Mouse (Mus musculus): ENCODE measurements around the gene Cacna1g. TPM values are rescaled to one million over a fixed set of nuclear protein-coding genes. Genes with fewer than 3 reads are reported as not detected.

Gene Cacna1g
- polyA plus RNA-seq, 1 experiment from 2014 or later, result 79.1 TPM

DNA sequence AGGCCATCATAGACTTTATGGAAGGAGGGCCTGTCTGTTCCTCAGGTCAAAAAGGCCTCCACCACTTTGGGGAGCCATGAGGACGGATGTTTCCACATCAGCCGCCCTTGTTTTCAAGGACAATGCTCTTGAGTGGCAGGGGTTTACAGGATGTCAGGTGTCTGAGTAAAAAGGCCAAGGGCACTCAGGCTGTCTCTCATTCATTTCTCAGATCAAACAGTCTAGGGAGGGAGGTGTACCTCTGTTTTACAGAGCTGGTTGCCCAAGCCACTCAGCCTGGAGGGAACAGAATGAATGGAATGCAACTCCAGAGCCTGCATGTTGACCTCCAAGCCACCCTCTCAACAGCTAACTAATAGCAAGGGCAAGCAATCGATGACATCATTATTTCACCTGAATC lies 21.4 kb upstream of the Cacna1g start:
- no peak for ATAC-seq
- no peak for DNase-seq (ENCODE audit: low read depth, low spot score)
- H3K27me3 ChIP-seq, result no peaks in the 10 kb centered on the region

DNA sequence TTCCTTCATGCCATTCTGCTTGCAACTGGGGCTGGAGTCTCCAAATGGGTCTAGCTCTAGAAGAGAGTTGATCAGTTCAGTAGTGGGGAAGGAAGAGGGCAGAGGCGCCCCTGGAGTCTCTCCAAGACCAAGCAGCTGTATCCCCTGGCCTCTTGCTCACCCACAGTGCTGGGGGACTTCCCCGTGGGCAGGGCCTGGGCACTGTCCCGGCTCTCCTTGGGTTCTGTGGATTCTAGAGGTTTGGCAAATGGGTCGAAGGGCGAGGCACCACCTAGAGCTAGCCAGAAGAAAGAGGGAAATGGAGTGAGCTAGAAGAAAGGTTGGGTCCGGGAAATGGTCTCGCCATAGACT lies 17.7 kb upstream of the Cacna1g start:
- H3K27me3 ChIP-seq, result no peaks in the 10 kb centered on the region
- ChIA-PET POLR2A (no interaction called here), CTCF (interaction anchor here (1.4 kb wide), 1 partner anchor 9 kb away, joined by 3 read pairs; no protein-coding TSS in a partner anchor)
- in situ Hi-C loops (cut with MboI; ENCODE audit: low pct_unique_long_range_greater_than_20kb), result no loop called here
- DNase-seq (ENCODE audit: low read depth, low spot score) (no peak), ATAC-seq (no peak)
- no peak for TF ChIP-seq CTCF (IDR thresholded peaks at IDR 0.05)

More for the DNA sequence above, 21.4 kb upstream of the Cacna1g start:
- TF ChIP-seq CTCF (IDR thresholded peaks at IDR 0.05), result no peak
- ChIA-PET POLR2A (interaction anchor here (0.5 to 1.6 kb wide), 2 partner anchors 32 to 151 kb away, joined by 3 read pairs; no protein-coding TSS in a partner anchor), CTCF (interaction anchor here (1.1 kb wide), 1 partner anchor 145 kb away, joined by 3 read pairs; no protein-coding TSS in a partner anchor)
- in situ Hi-C loops (cut with MboI; ENCODE audit: low pct_unique_long_range_greater_than_20kb), result no loop called here

DNA sequence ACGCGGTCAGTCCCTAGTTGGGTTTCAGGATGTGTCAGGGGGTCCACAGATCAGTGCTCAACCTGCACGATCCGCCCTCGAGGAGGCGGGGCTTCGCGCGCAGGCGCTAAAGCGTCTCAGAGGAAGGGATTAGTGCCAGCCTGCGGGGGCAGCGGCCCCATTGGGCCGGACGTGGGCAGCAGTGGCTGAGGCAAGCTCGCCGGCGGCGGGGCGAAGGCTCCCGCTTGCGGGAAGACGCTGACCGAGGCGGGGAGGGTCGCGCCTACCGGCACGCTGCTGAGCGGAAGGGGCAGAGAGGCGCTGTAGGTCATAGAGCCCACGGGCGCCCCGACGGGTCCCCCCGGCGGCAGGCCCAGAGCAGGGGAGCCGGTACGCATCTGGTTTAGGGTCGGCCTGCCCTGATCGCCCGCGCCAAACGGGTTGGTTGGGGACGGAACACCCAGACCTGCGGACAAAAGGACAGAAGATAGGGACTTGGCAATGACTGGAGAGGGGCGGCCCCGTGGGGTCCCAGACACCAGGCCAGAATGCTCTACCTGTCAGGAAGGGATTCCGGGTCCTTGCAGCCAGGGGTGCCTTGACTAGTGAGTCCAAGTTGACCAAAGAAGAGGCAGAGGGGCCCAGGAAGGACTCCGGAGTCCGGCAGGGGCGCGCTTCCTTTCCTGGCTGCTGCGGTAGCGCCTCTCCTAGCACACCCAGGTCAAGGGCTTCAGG lies 17.2 kb upstream of the Cacna1g start:
- H3K27me3 ChIP-seq, result no peaks in the 10 kb centered on the region
- ChIA-PET CTCF (interaction anchor here (1.4 kb wide), 1 partner anchor 9 kb away, joined by 3 read pairs; no protein-coding TSS in a partner anchor), POLR2A (interaction anchor here (1.2 kb wide), 1 partner anchor 9 kb away, joined by 4 read pairs; no protein-coding TSS in a partner anchor)
- TF ChIP-seq CTCF (IDR thresholded peaks at IDR 0.05), result no peak
- ATAC-seq, result no peak
- in situ Hi-C loops (cut with MboI; ENCODE audit: low pct_unique_long_range_greater_than_20kb), result no loop called here
- DNase-seq (ENCODE audit: low read depth, low spot score), result no peak

DNA sequence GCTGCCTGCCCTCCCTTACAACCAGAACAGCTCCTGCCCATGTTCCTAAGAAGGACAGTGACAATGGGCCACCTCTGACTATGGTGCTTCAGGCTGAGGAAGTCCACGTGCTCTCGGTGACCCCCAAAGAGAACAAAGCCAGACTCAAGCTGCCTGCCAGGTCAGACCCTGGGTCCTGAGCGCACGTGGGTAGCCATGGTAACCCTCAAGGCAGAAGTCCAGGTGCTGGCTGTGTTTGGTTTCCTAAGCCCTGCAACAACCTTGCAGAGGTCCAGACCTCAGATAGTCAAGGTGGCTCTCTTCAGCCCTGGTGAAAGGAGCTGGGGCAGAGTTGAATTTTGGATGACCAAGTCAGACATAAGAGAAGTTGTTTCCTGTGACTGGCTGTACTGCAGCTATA lies 15.7 kb upstream of the Cacna1g start:
- DNase-seq (ENCODE audit: low read depth, low spot score), result no peak
- ChIA-PET POLR2A (interaction anchor here (1.2 kb wide), 1 partner anchor 11 kb away, joined by 4 read pairs; no protein-coding TSS in a partner anchor), CTCF (interaction anchor here (1.0 to 5.3 kb wide), 5 partner anchors 53 to 159 kb away, joined by 3 to 56 read pairs (median 3); partner anchors contain the start of gene Ankrd40)
- no peaks in the 10 kb centered on the region for H3K27me3 ChIP-seq
- in situ Hi-C loops (cut with MboI; ENCODE audit: low pct_unique_long_range_greater_than_20kb), result loop anchor here (5.0 kb wide), 2 partner anchors 152 to 362 kb away; no protein-coding TSS in a partner anchor
- ATAC-seq, result no peak
- TF ChIP-seq CTCF (IDR thresholded peaks at IDR 0.05), result no peak

DNA sequence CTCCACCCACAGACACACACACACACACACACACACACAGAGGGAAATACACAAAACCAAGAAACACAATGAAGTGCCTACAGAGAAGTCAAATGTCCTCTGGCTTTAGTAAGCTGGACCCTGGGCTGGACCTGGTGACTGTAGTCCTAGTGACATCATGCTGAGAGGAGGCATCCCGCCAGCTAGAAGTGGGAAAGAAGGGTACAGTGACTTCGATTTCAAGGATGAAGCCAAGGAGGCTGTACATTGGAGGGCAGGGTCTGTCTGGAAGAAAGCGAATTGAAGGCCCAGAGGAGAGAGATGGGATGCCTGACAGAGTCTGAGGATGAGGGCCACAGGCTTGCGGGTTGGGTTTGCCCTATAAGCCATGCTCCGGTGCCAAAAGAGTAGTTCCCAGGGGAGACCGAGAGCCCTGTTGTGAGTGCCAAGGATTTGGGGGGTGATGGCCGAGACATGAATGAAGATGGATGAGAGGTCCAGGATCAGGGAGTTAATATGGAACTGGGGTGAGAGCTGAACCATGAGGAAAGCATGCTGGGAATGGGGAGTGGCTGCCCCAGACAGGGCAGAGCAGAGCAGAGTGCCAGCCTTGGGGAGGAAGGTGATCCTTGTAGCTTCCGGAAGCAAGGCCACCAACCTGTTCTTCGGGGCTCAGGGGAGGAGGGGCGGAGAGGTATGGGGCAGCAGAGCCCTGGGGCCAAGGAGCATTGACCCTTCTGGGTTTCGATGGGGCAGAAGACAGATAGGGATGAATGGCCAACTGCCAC lies 15.0 kb upstream of the Cacna1g start:
- no peak for TF ChIP-seq CTCF (IDR thresholded peaks at IDR 0.05)
- ChIA-PET POLR2A (no interaction called here), CTCF (interaction anchor here (0.9 to 5.3 kb wide), 7 partner anchors 54 to 158 kb away, joined by 3 to 56 read pairs (median 3); partner anchors contain the start of genes Ankrd40 and Rsad1)
- ATAC-seq (peak; percentile 54), DNase-seq (ENCODE audit: low read depth, low spot score) (no peak)
- no peaks in the 10 kb centered on the region for H3K27me3 ChIP-seq
- in situ Hi-C loops (cut with MboI; ENCODE audit: low pct_unique_long_range_greater_than_20kb), result loop anchor here (5.0 kb wide), 2 partner anchors 152 to 362 kb away; no protein-coding TSS in a partner anchor

DNA sequence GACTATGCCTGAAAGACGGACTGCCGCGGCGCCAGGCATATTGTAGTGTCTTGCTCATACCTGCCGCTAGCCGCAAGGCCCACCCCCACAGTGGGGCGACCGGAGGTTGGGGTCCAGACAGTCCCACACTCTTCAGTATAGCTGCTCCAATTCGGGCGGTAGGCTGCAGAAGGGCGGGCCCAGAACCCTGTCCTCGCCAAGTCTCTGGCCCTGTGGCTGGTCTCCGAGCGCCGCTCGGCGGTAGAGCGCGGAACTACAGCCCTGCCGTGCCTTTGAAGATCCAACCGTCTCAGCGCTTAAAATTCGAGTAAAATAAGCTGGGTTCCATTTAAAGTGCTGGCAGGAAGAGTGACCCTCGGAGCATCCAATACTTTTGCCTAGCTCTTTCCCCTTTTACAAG lies 12.0 kb upstream of the Cacna1g start, which contains the start of gene Spata20:
TSS of gene Spata20 (minus strand) at position 179 of the 400 bp plus-strand sequence.
- DNase-seq (ENCODE audit: low read depth, low spot score) (no peak), ATAC-seq (no peak)
- ChIA-PET POLR2A (interaction anchor here (0.8 to 1.4 kb wide), 2 partner anchors 138 to 156 kb away, joined by 3 read pairs; no protein-coding TSS in a partner anchor), CTCF (interaction anchor here (0.6 to 5.3 kb wide), 35 partner anchors 9 to 355 kb away, joined by 3 to 56 read pairs (median 4); partner anchors contain the start of genes Ankrd40, Cacna1g and Epn3)
- TF ChIP-seq CTCF (IDR thresholded peaks at IDR 0.05), result peak; percentile 99
- no peaks in the 10 kb centered on the region for H3K27me3 ChIP-seq
- in situ Hi-C loops (cut with MboI; ENCODE audit: low pct_unique_long_range_greater_than_20kb), result loop anchor here (5.0 kb wide), 2 partner anchors 149 to 359 kb away; no protein-coding TSS in a partner anchor

DNA sequence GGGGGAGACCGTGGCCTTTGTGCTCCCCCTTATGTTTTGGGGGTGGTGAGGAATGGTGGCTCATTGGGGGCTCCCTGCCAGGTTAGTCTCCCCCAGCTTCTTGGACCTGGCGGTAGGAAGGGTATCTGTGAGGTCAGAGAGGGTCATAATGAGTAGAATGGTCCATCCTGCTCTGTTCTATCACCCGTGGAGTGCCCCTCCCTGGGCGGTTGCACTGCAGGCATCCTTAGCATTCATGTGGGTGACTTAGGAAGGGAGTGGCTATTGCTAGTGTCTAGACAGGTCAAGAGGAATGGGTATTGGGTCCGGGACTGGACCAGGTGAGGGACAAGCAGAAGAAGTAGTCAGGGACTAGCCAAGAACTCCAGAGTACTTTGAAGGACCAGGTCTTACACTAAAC lies 11.2 kb upstream of the Cacna1g start:
- in situ Hi-C loops (cut with MboI; ENCODE audit: low pct_unique_long_range_greater_than_20kb), result loop anchor here (5.0 kb wide), 2 partner anchors 148 to 358 kb away; no protein-coding TSS in a partner anchor
- H3K27me3 ChIP-seq, result no peaks in the 10 kb centered on the region
- no peak for TF ChIP-seq CTCF (IDR thresholded peaks at IDR 0.05)
- ChIA-PET CTCF (interaction anchor here (1.4 to 5.3 kb wide), 11 partner anchors 11 to 249 kb away, joined by 4 to 56 read pairs (median 11); partner anchors contain the start of genes Ankrd40 and Cacna1g), POLR2A (interaction anchor here (0.7 to 0.8 kb wide), 2 partner anchors 10 to 137 kb away, joined by 3 read pairs; no protein-coding TSS in a partner anchor)
- DNase-seq (ENCODE audit: low read depth, low spot score) (no peak), ATAC-seq (no peak)

DNA sequence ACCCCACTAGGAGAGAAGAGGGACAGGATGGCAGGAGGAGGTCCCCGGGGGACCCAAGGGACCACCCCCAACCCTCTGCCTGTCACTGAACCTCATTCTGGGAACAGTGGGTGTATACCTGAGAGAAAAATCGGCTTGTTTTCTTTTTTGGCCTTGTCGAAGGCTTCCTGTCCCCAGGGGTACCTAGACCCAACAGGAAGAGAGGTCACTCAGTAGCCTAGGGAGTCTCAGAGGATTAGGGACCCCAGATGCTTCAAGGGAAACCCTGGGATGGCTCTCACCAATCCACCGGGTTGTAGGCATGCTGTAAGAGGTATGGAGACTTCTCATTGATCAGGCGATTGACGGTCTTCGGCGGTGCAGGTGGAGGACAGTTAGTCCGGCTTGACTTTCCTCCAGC lies 10.6 kb upstream of the Cacna1g start:
- DNase-seq (ENCODE audit: low read depth, low spot score), result no peak
- TF ChIP-seq CTCF (IDR thresholded peaks at IDR 0.05), result no peak
- in situ Hi-C loops (cut with MboI; ENCODE audit: low pct_unique_long_range_greater_than_20kb), result loop anchor here (5.0 kb wide), 3 partner anchors 57 to 357 kb away; no protein-coding TSS in a partner anchor
- ATAC-seq, result no peak
- POLR2A ChIA-PET, result interaction anchor here (0.7 kb wide), 1 partner anchor 9 kb away, joined by 3 read pairs; no protein-coding TSS in a partner anchor
- no peaks in the 10 kb centered on the region for H3K27me3 ChIP-seq
- CTCF ChIA-PET, result interaction anchor here (2.1 to 5.3 kb wide), 4 partner anchors 10 to 154 kb away, joined by 9 to 56 read pairs (median 12); partner anchors contain the start of genes Ankrd40 and Cacna1g

DNA sequence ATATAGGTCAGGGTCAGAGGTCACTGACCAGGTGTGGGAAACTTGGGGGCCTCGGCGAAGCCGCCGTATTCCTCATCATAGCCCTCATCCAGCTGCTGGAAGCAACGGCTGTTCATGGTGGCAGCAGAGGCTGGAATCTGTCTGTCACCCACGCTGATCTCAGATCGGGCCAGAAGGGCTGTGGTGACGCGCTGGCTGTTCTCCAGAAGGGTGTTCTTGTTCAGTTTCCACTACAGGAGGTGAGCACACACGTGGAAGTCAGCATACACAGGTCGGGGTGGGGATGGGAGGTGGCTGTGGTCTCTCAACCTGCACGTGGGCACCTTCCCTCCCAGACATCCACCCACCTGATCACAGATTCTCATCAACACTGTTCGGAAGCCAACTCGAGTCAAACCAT lies 9.9 kb upstream of the Cacna1g start:
- no peak for TF ChIP-seq CTCF (IDR thresholded peaks at IDR 0.05)
- in situ Hi-C loops (cut with MboI; ENCODE audit: low pct_unique_long_range_greater_than_20kb), result loop anchor here (5.0 kb wide), 1 partner anchor 57 kb away; no protein-coding TSS in a partner anchor
- H3K27me3 ChIP-seq, result no peaks in the 10 kb centered on the region
- CTCF ChIA-PET, result no interaction called here
- no peak for ATAC-seq
- POLR2A ChIA-PET, result no interaction called here
- no peak for DNase-seq (ENCODE audit: low read depth, low spot score)

DNA sequence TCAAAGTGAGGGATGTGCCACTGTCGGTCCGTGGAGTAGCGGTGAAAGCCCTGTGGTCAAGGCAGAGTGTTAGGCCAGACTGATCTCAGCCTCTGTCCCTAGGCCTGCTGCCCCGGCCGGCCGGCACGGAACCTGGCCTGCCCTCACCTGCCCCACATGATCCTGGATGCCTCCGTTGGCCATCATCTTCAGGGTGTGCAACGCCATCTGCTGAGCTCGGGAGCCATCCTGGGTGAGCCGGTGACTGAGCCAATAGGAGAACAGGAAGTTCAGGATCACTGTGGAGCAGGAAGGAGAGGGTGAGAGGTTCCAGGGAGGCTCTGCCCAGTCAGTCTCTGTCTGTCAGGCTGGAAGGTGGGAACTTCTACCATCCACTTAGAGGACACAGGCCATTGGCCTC lies 9.4 kb upstream of the Cacna1g start:
- ATAC-seq (no peak), DNase-seq (ENCODE audit: low read depth, low spot score) (no peak)
- H3K27me3 ChIP-seq, result no peaks in the 10 kb centered on the region
- POLR2A ChIA-PET, result no interaction called here
- TF ChIP-seq CTCF (IDR thresholded peaks at IDR 0.05), result no peak
- CTCF ChIA-PET, result no interaction called here
- in situ Hi-C loops (cut with MboI; ENCODE audit: low pct_unique_long_range_greater_than_20kb), result loop anchor here (5.0 kb wide), 1 partner anchor 56 kb away; no protein-coding TSS in a partner anchor
